12 mouse cellular contexts compared by ENCODE assay signal in genomic region chr4:119118659-119119077, GRCm38 (mm10). TPM values are rescaled to one million over a fixed set of nuclear protein-coding genes. Genes with fewer than 3 reads are reported as not detected.
DNase-seq lines count a peak whose midpoint lies in the region; ATAC-seq lines count a peak whose summit lies in the region.
"Had no signal": no experiment of that assay in that cellular context is flagged by ENCODE, and none has a peak within 500 bp of the region (broad histone marks: within the 10 kb centered on the region; RNA-seq: fewer than 3 reads in every experiment).

No protein-coding gene starts in this region.

- H3K4me1 ChIP-seq in liver, embryonic 13.5 days (replicated peaks), result peaks cover 100% of the 10 kb centered on the region
- H3K4me1 ChIP-seq in midbrain, embryonic 11.5 days (ENCODE audit: control insufficient read depth, insufficient read depth, low read length), result no peaks in the 10 kb centered on the region; the same call in 1 of the 2 replicates

- peak overlapping the region; percentile 51 for H3K27ac ChIP-seq in liver, embryonic 13.5 days
- H3K27ac ChIP-seq in midbrain, embryonic 11.5 days (ENCODE audit: low read depth, low read length), result no peak overlapping the region
- H3K27ac ChIP-seq: embryonic facial prominence, embryonic 15.5 days had no signal

- H3K4me2 ChIP-seq in liver, embryonic 13.5 days, result peak overlapping the region; percentile 5; the same call in 1 of the 2 replicates
- no peak overlapping the region for H3K4me2 ChIP-seq in midbrain, embryonic 11.5 days
- H3K4me2 ChIP-seq: embryonic facial prominence, embryonic 15.5 days had no signal

- DNase-seq in heart, adult 18-20 months, result peak; percentile 46 to 59
- no peak for DNase-seq in heart, adult 8-10 months (ENCODE audit: low spot score)
- peak; percentile 46 for DNase-seq in 3134 (ENCODE audit: extremely low read depth, insufficient read length, low spot score)
- DNase-seq in brain, adult 2 months (ENCODE audit: low read depth, low spot score), result peak; percentile 24
- no peak for DNase-seq in liver, embryonic 13.5 days
- DNase-seq in yolk sac, embryonic 10.5 days (ENCODE audit: low spot score), result no peak
- no peak for DNase-seq in midbrain, embryonic 11.5 days (ENCODE audit: low spot score, missing footprints)
- DNase-seq: cerebellum, adult 9-10 months; gastrocnemius, postnatal 10 days had no signal

- WGBS in liver, embryonic 13.5 days (ENCODE audit: insufficient replicate concordance), result 54% methylated on average over 4 of the region's 4 CpGs
- WGBS in midbrain, embryonic 11.5 days, result 74% methylated on average over 4 of the region's 4 CpGs

- ATAC-seq in liver, embryonic 13.5 days (ENCODE audit: low read depth), result peak; percentile 5; the same call in 1 of the 2 replicates
- no peak for ATAC-seq in cerebellum, adult (ENCODE audit: insufficient number of reproducible peaks, low FRiP score, low TSS enrichment)
- ATAC-seq in midbrain, embryonic 11.5 days (ENCODE audit: low FRiP score), result no peak
- ATAC-seq: inflammation-experienced regulatory T-cells, adult 6 months had no signal

- H3K9me3 ChIP-seq in liver, embryonic 13.5 days (replicated peaks), result no peaks in the 10 kb centered on the region
- H3K9me3 ChIP-seq in midbrain, embryonic 11.5 days (ENCODE audit: control insufficient read depth, low read length), result no peaks in the 10 kb centered on the region
- H3K9me3 ChIP-seq: embryonic facial prominence, embryonic 15.5 days had no signal

- no peak overlapping the region; the same call in 1 of the 2 replicates for H3K4me3 ChIP-seq in liver, embryonic 13.5 days (replicated peaks)
- no peak overlapping the region for H3K4me3 ChIP-seq in midbrain, embryonic 11.5 days (ENCODE audit: low read depth, low read length)
- H3K4me3 ChIP-seq: embryonic facial prominence, embryonic 15.5 days had no signal

- H3K9ac ChIP-seq in liver, embryonic 13.5 days, result peak overlapping the region; percentile 31; the same call in 1 of the 2 replicates
- H3K9ac ChIP-seq in midbrain, embryonic 11.5 days (ENCODE audit: low read length), result no peak overlapping the region
- H3K9ac ChIP-seq: embryonic facial prominence, embryonic 15.5 days had no signal

- H3K36me3 ChIP-seq in liver, embryonic 13.5 days, result peaks cover 100% of the 10 kb centered on the region
- peaks cover 8% of the 10 kb centered on the region; the same call in 1 of the 2 replicates for H3K36me3 ChIP-seq in midbrain, embryonic 11.5 days (ENCODE audit: control insufficient read depth, insufficient read depth, low read length)

- no peaks in the 10 kb centered on the region for H3K27me3 ChIP-seq in liver, embryonic 13.5 days
- no peaks in the 10 kb centered on the region for H3K27me3 ChIP-seq in midbrain, embryonic 11.5 days (ENCODE audit: control insufficient read depth, insufficient read depth, low read length)
- H3K27me3 ChIP-seq: embryonic facial prominence, embryonic 15.5 days had no signal

RNA-seq across cellular contexts. Expression of gene Slc2a1, which starts 10.2 kb away (rescaled TPM):
- 10 to 100 TPM; 12.2 to 13.5 TPM for total RNA-seq in heart, adult 18-20 months (2021)
- 10 to 100 TPM; 12.6 to 22.5 (median 14.9) TPM for total RNA-seq in heart, adult 8-10 months (2022)
- polyA plus RNA-seq in liver, embryonic 13.5 days (2015; fragmentation: Nextera tagmentation; extraction: Ambion mirVana), result 272 and 303 TPM in 2 replicates
- 152 and 158 TPM in 2 replicates for polyA plus RNA-seq in midbrain, embryonic 11.5 days (2014; fragmentation: Nextera tagmentation; extraction: Ambion mirVana)

RNA-seq across cellular contexts. Expression of gene Zfp691, which starts 55.3 kb away (rescaled TPM):
- 10 to 100 TPM; 20.0 to 23.4 TPM for total RNA-seq in heart, adult 18-20 months (2021)
- total RNA-seq in heart, adult 8-10 months (2022), result 10 to 100 TPM; 19.3 to 23.9 (median 22.6) TPM
- polyA plus RNA-seq in liver, embryonic 13.5 days (2015; fragmentation: Nextera tagmentation; extraction: Ambion mirVana), result 2.8 and 2.9 TPM in 2 replicates
- polyA plus RNA-seq in midbrain, embryonic 11.5 days (2014; fragmentation: Nextera tagmentation; extraction: Ambion mirVana), result 7.7 and 9.0 TPM in 2 replicates

Comparison
In these comparisons a context has a peak if more than half of its experiments do, and no peak if none do; other contexts are left out.
1. DNase-seq: peak in heart, adult 18-20 months (2 of 2), 3134 (single experiment) and brain, adult 2 months (single experiment); none in heart, adult 8-10 months (single experiment), liver, embryonic 13.5 days (single experiment), yolk sac, embryonic 10.5 days (single experiment) and midbrain, embryonic 11.5 days (single experiment).